Mouse (Mus musculus): ENCODE measurements around the gene Cry1. TPM values are rescaled to one million over a fixed set of nuclear protein-coding genes. Genes with fewer than 3 reads are reported as not detected.
A peak's percentile ranks its signal among the peaks of the same experiment; 100 is the strongest.

Gene Cry1
- polyA plus RNA-seq (2017; shearing (Covaris generic)): 1 to 10 TPM; 3.4 to 6.7 TPM

- peak; percentile 85 for ATAC-seq
Observed at GRCm38 (mm10) chr10:85184964-85185608, at the start of gene Cry1. Gene Cry1 (minus strand): TSS chr10:85185064.

- ATAC-seq: no peak
Observed at GRCm38 (mm10) chr10:85221771-85222050, 36.8 kb upstream of the Cry1 start.

GRCm38 (mm10) chr10:85220918-85221770 is 36.3 kb upstream of the Cry1 start:
- ATAC-seq: peak; percentile 90

- no peak for ATAC-seq
Observed at GRCm38 (mm10) chr10:85214847-85215246, 30.0 kb upstream of the Cry1 start.

- ATAC-seq: no peak
Observed at GRCm38 (mm10) chr10:85211673-85212072, 26.8 kb upstream of the Cry1 start.

GRCm38 (mm10) chr10:85210125-85210524 is 25.3 kb upstream of the Cry1 start:
- no peak for ATAC-seq

- no peak for ATAC-seq
Observed at GRCm38 (mm10) chr10:85209119-85209605, 24.3 kb upstream of the Cry1 start.

GRCm38 (mm10) chr10:85205316-85205715 is 20.5 kb upstream of the Cry1 start:
- no peak for ATAC-seq

- ATAC-seq: no peak
Observed at GRCm38 (mm10) chr10:85204255-85204855, 19.5 kb upstream of the Cry1 start.

GRCm38 (mm10) chr10:85194528-85194927 is 9.7 kb upstream of the Cry1 start:
- ATAC-seq: no peak

GRCm38 (mm10) chr10:85193321-85193720 is 8.5 kb upstream of the Cry1 start:
- no peak for ATAC-seq

GRCm38 (mm10) chr10:85190652-85191051 is 5.8 kb upstream of the Cry1 start:
- no peak for ATAC-seq

- ATAC-seq: no peak
Observed at GRCm38 (mm10) chr10:85189966-85190365, 5.1 kb upstream of the Cry1 start.

- no peak for ATAC-seq
Observed at GRCm38 (mm10) chr10:85186499-85186794, 1.6 kb upstream of the Cry1 start.

- no peak for ATAC-seq
Observed at GRCm38 (mm10) chr10:85185639-85186498, 1.0 kb upstream of the Cry1 start.

- ATAC-seq: peak; percentile 44
Observed at GRCm38 (mm10) chr10:85184201-85184963, 482 bp downstream of the Cry1 start.

GRCm38 (mm10) chr10:85183619-85184018 is 1.2 kb downstream of the Cry1 start:
- peak; percentile 19 for ATAC-seq

- no peak for ATAC-seq
Observed at GRCm38 (mm10) chr10:85182766-85183165, 2.1 kb downstream of the Cry1 start.

GRCm38 (mm10) chr10:85176640-85177039 is 8.2 kb downstream of the Cry1 start:
- ATAC-seq: no peak

- no peak for ATAC-seq
Observed at GRCm38 (mm10) chr10:85165306-85165705, 19.6 kb downstream of the Cry1 start.

GRCm38 (mm10) chr10:85164791-85165190 is 20.1 kb downstream of the Cry1 start:
- no peak for ATAC-seq

GRCm38 (mm10) chr10:85161745-85162351 is 23.0 kb downstream of the Cry1 start:
- ATAC-seq: peak; percentile 83
